Mouse (Mus musculus): ENCODE results near the gene H2afx.

DNA sequence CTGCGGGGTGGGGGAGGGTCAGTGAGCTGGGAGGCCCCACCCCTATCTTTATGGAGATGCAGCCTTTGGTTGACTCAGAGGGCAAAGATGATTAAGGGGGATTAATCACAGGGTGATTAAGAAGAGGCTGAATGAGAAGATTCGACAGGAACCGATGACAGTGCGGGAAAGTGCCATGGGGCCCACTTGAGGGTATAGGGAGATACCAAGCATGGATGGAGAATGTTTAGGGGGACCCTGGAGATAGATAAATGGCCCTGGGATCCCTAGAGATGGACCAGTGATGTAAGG is 20.3 kb upstream of the H2afx start:
- TF ChIP-seq CTCF (IDR thresholded peaks at IDR 0.05 in 2 of 3, conservative IDR thresholded peaks at IDR 0.05 in 1 of 3; ENCODE audit: control insufficient read depth in 1 of 3, insufficient read depth in 1 of 3, low read depth in 2 of 3, low read length in 3 of 3, poor library complexity in 1 of 3, severe bottlenecking in 1 of 3) = no peak
- TF ChIP-seq TBP (IDR thresholded peaks at IDR 0.05; ENCODE audit: low read depth, low read length) = no peak
- TF ChIP-seq EP300 (IDR thresholded peaks at IDR 0.05; ENCODE audit: low read depth in 1 of 2, low read length in 2 of 2) = no peak
- TF ChIP-seq POLR2A (IDR thresholded peaks at IDR 0.05; ENCODE audit: control insufficient read depth in 1 of 2, insufficient read depth in 1 of 2, low read depth in 1 of 2, low read length in 2 of 2, poor library complexity in 1 of 2) = no peak

Measured in MEL (cell line).